Mouse (Mus musculus) frontal cortex, postnatal 10 days (tissue): ENCODE data around the gene E2f8.

Experiments
- DNase-seq, 2 experiments: peaks; one replicate each; pipeline ENCODE4 v3.0.0; 2022; ENCODE audit warnings: low spot score in 2 of 2, mixed read lengths in 1 of 2

E2f8 gene

GRCm38 (mm10) chr7:48893093-48893492 lies 11.7 kb upstream of the E2f8 start:
- DNase-seq: no peak

DNA sequence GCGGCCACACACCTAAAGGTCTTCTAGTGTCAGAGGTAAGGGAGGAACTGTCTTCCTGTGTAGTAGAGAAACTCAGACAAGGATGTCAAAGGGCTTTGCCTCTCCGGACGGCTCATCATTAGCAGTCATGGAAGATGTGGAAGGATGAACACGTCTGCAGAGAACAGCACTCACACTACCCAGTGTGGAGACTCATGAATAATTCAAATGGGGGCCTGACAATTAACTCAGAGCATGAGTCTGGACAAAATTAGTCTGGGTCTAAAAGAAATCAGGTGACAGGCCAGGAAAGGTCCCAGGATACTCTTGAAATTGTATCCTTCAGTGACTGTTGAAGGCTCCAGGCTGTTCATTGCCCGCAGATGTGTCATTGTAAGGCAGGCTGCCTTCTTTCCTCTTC lies 9.6 kb upstream of the E2f8 start:
- no peak for DNase-seq

DNA sequence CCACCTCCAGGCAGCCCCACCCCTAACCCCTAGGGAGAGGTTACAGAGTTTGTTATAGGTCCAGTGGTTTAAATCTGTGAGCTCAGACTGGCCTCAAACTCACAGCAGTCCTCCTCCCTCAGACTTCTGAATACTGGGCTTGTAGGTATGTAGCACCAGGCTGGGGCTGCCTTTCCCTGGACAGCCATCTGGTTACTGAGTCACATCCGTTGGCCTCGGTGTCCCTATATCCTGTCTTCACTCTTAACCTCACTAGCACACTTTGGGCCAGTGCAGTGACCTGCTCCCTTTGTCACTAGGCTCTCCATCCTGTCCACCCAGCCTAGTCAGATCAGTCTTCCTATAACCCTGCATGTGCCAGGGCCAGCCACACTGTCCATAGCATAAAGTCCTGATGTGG lies 7.4 kb upstream of the E2f8 start:
- DNase-seq: no peak

DNA sequence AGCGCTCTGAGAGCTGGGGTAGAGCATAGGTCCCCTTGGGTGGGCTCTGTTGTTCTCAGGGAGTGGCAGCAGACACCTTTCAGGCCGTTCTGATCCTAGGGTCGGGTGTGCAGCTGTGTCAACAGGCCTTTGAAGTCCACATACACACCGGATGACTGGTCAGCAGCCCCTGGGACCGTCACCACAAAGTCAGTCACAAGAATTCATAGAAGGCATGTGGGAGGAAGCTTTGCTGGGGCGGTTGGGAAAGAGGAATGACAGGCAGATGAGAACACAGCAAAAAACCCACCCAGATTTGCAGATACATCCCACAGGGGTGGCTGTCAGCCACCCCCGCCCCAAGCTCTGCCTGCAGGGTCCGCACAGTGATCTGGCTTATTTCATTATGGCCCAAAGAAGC lies 6.6 kb upstream of the E2f8 start:
- DNase-seq: no peak

- DNase-seq: no peak
Measured at GRCm38 (mm10) chr7:48884266-48884611, 2.8 kb upstream of the E2f8 start.

DNA sequence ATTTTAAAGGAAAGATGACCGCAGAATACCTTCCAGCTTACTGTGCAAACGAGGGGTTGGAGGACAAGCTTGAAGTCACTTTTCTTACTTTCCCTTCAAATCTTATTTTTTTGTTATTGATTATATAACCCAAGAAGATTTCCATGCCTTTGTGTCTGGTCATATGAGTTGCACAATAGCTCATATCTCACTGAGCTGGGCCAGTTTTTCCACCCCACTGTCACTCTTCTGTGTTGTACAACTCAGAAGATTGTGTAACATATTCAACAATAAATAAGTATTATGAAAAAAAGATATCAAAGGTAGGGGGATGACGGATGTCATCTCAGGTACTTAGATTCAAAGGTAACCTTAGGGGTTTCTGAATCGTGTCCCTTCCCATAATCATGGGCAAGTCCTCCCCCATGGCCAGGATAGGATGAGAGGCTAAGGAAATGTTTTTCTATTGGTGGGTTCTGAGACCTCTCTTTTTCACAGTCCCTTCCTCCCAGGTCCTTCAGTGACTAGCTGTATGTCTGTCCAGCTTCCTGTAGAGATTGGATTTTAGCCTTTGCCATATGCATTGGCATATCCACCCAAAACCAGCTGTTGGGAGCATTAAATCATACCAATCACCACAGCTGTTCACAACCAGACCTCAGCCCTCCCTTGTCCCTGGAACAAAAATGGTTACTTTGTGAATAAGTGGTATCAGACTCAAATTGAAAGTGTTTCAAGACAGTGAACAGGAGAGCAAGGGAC lies 2.3 kb upstream of the E2f8 start:
- no peak for DNase-seq

GRCm38 (mm10) chr7:48881971-48882609 lies 694 bp upstream of the E2f8 start:
- DNase-seq: no peak

GRCm38 (mm10) chr7:48880591-48881481 lies 560 bp downstream of the E2f8 start:
- DNase-seq: peak; percentile 95 to 96

DNA sequence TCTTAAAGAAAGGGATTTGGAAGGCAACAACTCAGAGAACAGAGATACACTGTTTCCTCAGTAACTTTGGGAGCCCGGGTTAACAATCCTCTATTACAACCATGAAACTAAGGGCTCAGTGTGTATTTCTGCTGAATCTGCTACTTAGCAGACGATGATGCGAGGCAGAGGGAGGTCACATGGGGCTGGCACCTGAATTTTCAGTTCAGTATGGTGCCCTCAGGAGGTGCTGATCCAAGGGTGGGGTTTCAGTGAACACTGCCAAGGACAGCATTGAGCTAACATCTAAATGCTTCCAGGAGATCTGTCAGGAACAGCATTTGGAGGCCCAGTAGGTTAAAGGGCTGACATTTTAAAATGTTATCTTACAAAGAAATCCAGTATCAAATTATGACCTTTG lies 1.8 kb downstream of the E2f8 start:
- DNase-seq: no peak

- DNase-seq: no peak
Measured at GRCm38 (mm10) chr7:48877786-48878390, 3.5 kb downstream of the E2f8 start.

GRCm38 (mm10) chr7:48876526-48876925 lies 4.9 kb downstream of the E2f8 start:
- DNase-seq: peak in 1 of 2 experiments; percentile 30

DNA sequence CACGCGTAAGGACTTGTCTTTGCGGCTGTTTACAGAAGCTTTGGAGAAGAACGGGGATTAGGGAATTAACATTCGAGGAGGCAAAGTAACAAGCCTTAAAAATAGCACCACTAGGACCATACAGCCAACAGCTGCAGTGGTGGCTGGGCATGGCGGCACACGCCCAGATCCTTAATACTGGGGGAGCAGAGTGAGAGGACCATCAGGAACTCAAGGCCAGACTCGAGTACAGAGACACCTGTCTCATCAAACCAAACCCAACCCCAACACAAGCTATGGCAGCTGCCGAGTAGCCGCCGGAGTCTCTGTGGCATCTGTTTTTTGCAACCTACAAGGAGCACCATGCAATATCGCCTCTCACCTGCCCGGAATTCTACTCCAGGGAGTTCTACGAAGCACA lies 6.3 kb downstream of the E2f8 start:
- DNase-seq: no peak

GRCm38 (mm10) chr7:48871292-48871691 lies 10.1 kb downstream of the E2f8 start:
- DNase-seq: no peak

- DNase-seq: no peak
Measured at GRCm38 (mm10) chr7:48870579-48871180, 10.7 kb downstream of the E2f8 start.

DNA sequence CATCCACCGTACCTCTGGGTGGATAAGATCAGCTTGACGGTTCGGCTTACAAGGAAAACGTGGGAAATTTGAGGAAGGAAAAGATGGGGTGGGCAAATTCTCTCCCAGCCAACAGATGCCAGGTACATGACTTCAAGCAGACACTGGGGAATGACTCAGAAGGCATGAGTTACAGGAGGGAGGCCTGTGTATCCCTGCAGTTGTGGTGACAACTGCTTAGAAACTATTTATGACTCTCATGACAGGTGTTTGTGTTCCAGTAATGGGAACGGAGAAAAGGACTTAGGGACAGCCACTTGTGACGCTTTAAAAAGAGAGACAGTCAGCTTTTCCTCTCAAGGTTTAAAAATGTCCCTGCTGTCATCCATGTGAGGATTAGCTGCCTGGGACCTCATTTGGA lies 11.3 kb downstream of the E2f8 start:
- DNase-seq: no peak

DNA sequence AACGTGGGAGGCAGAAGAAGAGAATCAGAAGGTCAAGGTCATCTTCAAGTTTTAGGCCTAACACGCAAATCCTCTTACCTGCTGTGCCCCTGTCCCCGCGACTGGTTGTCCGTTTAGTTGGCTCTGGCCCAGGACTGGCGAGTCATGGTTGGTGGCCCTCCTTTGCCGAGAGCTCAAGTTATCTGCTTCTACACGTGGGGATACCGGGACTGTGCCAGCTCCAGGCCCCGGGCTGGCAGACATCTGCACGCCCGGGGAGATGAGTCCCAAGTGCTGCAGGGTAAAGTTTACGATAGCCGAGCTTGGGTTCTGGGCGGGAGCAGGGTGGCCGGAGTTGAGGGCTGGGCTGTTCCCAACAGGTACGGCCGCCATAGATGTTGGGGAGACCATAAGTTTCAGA lies 13.8 kb downstream of the E2f8 start:
- no peak for DNase-seq

GRCm38 (mm10) chr7:48864671-48865458 lies 16.5 kb downstream of the E2f8 start:
- no peak for DNase-seq

- no peak for DNase-seq
Measured at GRCm38 (mm10) chr7:48864199-48864598, 17.2 kb downstream of the E2f8 start.

- no peak for DNase-seq
Measured at GRCm38 (mm10) chr7:48861796-48862195, 19.6 kb downstream of the E2f8 start.

GRCm38 (mm10) chr7:48860948-48861347 lies 20.4 kb downstream of the E2f8 start:
- no peak for DNase-seq

DNA sequence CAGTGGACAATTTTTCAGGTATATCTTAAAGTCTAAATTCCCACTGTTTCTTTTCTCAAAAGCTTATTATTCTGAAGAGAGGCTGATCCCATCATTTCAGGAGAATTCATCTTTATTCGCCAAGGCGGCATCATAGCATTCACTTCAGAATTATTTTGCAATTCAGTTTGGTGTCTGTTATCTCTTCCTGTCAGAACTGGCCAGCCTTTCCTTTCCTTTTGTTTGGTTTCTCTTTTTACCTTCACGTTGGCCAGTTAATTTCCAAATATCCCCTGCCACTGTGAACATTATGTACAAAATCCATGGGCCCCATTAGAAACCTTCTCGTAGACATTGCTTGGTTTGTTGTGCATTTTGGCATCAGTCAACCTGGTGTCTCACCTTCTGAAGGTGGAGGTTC lies 22.0 kb downstream of the E2f8 start:
- no peak for DNase-seq
